Mouse (Mus musculus): Measurements from ENCODE around the gene Tekt3. TPM values are rescaled to one million over a fixed set of nuclear protein-coding genes. Genes with fewer than 3 reads are reported as not detected.

The Tekt3 gene
- not detected for total RNA-seq (2021)

DNA sequence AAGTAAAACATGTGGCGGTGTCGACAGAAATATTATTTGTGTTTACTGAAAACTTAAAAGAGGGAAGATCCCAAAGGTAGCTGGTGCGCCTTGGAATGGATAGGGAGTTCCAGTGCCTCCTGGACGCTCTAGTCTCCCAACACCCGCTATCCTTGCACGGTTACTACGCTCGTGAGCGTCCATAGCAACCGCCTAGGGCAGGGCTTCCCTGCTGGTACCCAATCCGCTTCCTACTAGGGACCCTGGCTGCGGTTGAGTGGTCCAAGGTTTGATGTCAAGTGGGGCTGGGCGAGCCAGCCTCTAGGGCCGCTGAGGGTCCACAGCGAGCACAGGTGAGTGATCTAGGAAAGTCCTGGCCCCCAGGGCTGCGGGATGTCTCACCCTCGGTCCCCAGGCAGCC lies at the start of gene Tekt3:
Tekt3 (plus strand) TSS at position 209 of the 400 bp plus-strand sequence.
- intact Hi-C loops (cut with DNase I): no loop called here
- no peak for DNase-seq (ENCODE audit: low spot score in 2 of 2)

- intact Hi-C loops (cut with DNase I): loop anchor here (5.0 kb wide), 1 partner anchor 115 kb away; no protein-coding TSS in a partner anchor
- no peak for DNase-seq (ENCODE audit: low spot score in 2 of 2)
Observed at GRCm38 (mm10) chr11:63017327-63018082, 43.9 kb upstream of the Tekt3 start.

DNA sequence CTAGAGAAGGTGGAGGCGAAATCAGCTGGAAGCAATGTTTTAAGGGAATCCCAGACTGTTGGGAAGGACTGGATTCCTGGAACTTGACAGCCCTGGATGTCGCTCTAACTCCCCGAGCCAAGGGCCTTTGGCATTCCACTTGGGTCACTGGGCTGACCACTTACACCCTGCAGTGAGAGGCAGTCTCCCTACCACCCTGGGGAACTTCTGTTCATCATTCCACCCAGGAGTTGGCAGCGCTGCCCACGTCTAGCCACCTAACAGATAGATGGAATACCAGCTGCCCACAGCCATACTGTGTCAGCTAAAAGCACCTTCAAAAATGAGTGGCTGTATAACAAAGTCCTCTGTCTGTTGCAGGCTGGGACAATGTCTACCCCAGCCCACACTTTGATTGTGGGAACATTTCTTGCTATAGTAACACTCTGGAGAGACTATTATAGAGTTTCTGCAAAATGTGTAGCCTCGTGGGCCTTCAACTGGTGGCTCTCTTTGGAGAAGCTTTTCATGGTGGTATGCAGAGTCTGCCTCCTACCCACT lies 43.3 kb upstream of the Tekt3 start:
- intact Hi-C loops (cut with DNase I): loop anchor here (5.0 kb wide), 1 partner anchor 114 kb away; no protein-coding TSS in a partner anchor
- peak in 1 of 2 experiments; percentile 55 for DNase-seq (ENCODE audit: low spot score in 2 of 2)

GRCm38 (mm10) chr11:63020633-63021032 lies 40.8 kb upstream of the Tekt3 start:
- DNase-seq (ENCODE audit: low spot score in 2 of 2): peak in 1 of 2 experiments; percentile 19

DNA sequence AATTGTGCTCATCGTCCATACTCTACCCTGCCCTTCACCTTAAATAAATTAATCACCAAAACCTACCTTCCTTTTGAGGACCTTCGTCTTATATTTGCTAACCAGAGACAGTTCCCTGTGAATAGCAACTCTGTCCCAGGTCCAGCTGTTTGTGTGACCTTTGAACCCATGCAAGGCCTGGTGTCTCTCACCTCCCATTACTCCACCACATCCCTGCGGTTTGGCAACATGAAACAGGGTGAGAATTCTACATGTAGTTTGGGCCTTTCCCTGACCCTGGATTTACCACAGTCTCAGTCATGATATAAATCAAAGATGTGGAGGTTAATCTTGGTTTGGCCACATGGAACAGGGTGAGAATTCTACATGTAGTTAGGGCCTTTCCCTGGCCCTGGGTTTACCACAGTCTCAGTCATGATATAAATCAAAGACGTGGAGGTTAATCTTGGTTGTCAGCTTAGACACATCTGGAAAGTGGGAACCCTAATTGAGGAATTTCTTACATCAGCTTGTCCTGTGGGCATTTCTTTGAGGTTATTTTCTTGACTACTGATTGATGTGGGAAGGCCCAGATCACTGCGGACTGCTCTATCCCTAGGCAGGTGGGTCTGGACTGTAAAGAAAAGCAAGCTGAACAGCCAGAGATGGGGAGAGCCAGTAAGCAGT lies 40.2 kb upstream of the Tekt3 start:
- intact Hi-C loops (cut with DNase I): no loop called here
- no peak for DNase-seq (ENCODE audit: low spot score in 2 of 2)

More at GRCm38 (mm10) chr11:63020633-63021032, 40.8 kb upstream of the Tekt3 start:
- intact Hi-C loops (cut with DNase I): no loop called here

GRCm38 (mm10) chr11:63023461-63023860 lies 38.0 kb upstream of the Tekt3 start:
- no peak for DNase-seq (ENCODE audit: low spot score in 2 of 2)
- intact Hi-C loops (cut with DNase I): no loop called here

DNA sequence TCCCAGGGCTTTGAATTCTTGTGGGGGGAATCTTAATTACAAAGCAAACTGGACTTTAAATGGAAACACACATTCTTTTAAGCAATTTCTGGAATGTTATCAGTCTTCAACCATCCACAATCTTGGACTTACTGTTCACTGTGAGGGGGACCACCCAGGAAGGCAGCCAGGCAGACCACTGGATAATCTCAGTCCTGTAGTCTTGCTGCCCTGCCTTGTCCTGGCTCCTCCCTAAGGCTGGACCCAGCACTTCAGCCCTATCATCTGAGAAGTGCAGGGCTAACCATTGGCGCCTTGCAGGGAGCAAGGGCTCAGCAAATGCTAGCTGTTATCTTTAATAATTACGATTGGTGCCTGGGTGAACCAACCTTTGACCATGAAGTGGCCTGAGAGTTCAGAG lies 37.3 kb upstream of the Tekt3 start:
- no peak for DNase-seq (ENCODE audit: low spot score in 2 of 2)
- intact Hi-C loops (cut with DNase I): no loop called here

GRCm38 (mm10) chr11:63025476-63025875 lies 36.0 kb upstream of the Tekt3 start:
- DNase-seq (ENCODE audit: low spot score in 2 of 2): peak in 1 of 2 experiments; percentile 19

DNA sequence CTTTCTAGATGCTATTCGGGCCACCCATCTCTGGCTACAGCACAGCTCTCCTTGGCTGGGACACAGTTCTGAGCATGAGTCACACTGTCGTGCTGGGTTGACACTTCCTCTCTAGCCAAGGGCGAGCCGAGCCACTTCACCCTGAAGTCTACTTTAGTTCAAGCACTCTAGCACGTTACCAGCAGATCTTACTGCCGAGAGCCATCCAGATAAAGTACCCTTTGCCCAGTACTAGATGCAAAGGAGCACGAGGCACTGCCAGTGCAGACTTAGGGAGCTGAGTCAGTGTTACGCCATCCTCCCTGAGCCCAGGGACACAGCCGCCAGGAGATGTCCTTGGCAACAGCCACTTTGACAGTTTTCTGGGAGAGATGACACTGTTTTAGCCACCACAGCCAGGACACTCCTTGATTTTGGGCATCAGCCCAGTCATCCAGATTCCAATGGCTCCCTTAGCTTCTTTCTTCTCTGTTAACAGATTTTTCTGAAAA lies 34.8 kb upstream of the Tekt3 start:
- intact Hi-C loops (cut with DNase I): no loop called here
- DNase-seq (ENCODE audit: low spot score in 2 of 2): peak; percentile 39 to 67

More at GRCm38 (mm10) chr11:63025476-63025875, 36.0 kb upstream of the Tekt3 start:
- intact Hi-C loops (cut with DNase I): no loop called here

- DNase-seq (ENCODE audit: low spot score in 2 of 2): no peak
- intact Hi-C loops (cut with DNase I): no loop called here
Observed at GRCm38 (mm10) chr11:63028131-63028530, 33.3 kb upstream of the Tekt3 start.

GRCm38 (mm10) chr11:63029148-63029714 lies 32.2 kb upstream of the Tekt3 start:
- no peak for DNase-seq (ENCODE audit: low spot score in 2 of 2)
- intact Hi-C loops (cut with DNase I): no loop called here

- intact Hi-C loops (cut with DNase I): no loop called here
- no peak for DNase-seq (ENCODE audit: low spot score in 2 of 2)
Observed at GRCm38 (mm10) chr11:63029721-63030120, 31.7 kb upstream of the Tekt3 start.

GRCm38 (mm10) chr11:63035420-63036211 lies 25.8 kb upstream of the Tekt3 start:
- intact Hi-C loops (cut with DNase I): no loop called here
- no peak for DNase-seq (ENCODE audit: low spot score in 2 of 2)

DNA sequence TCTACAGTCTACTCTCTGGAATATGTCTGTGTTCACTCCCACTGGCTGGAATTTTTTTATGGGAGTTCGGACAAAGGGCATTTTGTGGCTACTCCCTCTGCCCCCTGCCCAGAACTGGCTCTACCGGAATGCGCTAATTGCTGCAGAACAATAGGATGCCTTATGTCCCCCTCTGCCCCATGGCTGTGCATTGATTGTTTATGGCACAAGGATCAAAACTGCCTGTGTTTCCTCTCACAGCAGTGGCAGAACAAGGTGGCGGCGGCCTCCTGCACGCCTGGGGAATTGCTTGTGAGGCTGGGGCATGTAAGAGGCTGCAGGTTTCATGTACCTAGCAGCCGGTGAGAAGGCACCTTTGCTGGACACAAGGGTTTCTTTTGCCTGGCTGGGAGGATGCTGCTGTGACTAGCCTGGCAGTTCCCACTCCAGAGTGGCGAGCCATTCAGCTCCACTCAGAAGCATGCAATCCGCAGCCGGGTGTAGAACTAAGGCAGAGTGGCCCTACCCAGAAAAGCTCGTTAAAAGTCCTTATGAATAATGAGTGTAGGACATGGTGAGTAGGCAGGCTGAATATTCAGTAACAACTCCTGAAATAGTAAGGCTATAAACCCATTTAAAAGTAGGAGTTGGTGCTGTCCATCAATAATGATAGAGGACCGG lies 21.3 kb upstream of the Tekt3 start:
- intact Hi-C loops (cut with DNase I): no loop called here
- DNase-seq (ENCODE audit: low spot score in 2 of 2): peak in 1 of 2 experiments; percentile 9

GRCm38 (mm10) chr11:63045771-63046170 lies 15.7 kb upstream of the Tekt3 start:
- intact Hi-C loops (cut with DNase I): no loop called here

GRCm38 (mm10) chr11:63046380-63046779 lies 15.1 kb upstream of the Tekt3 start:
- intact Hi-C loops (cut with DNase I): no loop called here
- DNase-seq (ENCODE audit: low spot score in 2 of 2): peak in 1 of 2 experiments; percentile 29

More at GRCm38 (mm10) chr11:63045771-63046170, 15.7 kb upstream of the Tekt3 start:
- no peak for DNase-seq (ENCODE audit: low spot score in 2 of 2)

- intact Hi-C loops (cut with DNase I): no loop called here
Observed at GRCm38 (mm10) chr11:63050362-63050932, 11.0 kb upstream of the Tekt3 start.

DNA sequence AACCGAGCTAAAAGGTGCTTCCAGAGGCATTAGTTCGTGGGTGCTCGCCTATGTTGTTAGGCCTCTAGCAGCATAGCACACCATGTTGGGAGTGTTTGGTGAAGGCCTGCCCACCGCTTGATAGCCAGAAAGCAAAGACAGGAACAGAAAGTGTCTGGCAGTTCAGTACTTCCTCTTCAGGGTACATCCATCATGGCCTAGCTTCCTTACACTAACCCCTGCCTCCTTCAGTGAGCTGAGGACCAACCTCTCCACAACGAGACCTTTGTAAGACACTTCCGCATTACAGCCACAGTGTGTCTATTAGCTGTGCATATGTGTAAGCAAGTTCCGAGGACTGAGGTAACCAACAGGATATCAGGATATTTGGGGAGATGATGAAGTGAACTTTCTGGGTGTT lies 10.4 kb upstream of the Tekt3 start:
- peak in 1 of 2 experiments; percentile 37 for DNase-seq (ENCODE audit: low spot score in 2 of 2)
- intact Hi-C loops (cut with DNase I): no loop called here

More at GRCm38 (mm10) chr11:63050362-63050932, 11.0 kb upstream of the Tekt3 start:
- DNase-seq (ENCODE audit: low spot score in 2 of 2): no peak

Data from left cerebral cortex, postnatal 25 days (tissue).